Mouse (Mus musculus) C2C12 (cell line): ENCODE data around the gene Tcp10a.
"Not testable (repeated sequence)": the region's sequence is repeated elsewhere in the genome, so short reads cannot be mapped to it uniquely, and the experiment has no call there.

ENCODE experiments used
- CTCF ChIP-seq: IDR thresholded peaks from one replicate; pipeline ENCODE4 v1.5.1; 2011; ENCODE audit not compliant: control insufficient read depth, insufficient read depth, insufficient read length
- USF1 ChIP-seq: IDR thresholded peaks from one replicate; pipeline ENCODE4 v1.6.1; 2011; ENCODE audit warnings: low read depth, mild to moderate bottlenecking, control low read depth, moderate library complexity

- TF ChIP-seq CTCF, USF1: not testable (repeated sequence)
Observed at GRCm38 (mm10) chr17:7386016-7386415, 61.6 kb downstream of the Tcp10a start.
